Mouse (Mus musculus): Measurements from ENCODE around the gene Eif4enif1. TPM values are rescaled to one million over a fixed set of nuclear protein-coding genes. Genes with fewer than 3 reads are reported as not detected.

Gene Eif4enif1
- total RNA-seq, 2 experiments from 2014 or later: 35.2 to 75.2 TPM

GRCm38 (mm10) chr11:3293361-3293760 is 91.2 kb downstream of the Eif4enif1 start:
- no peak for ATAC-seq (replicated peaks; ENCODE audit: poor library complexity, severe bottlenecking)

Other genes starting within 250 kb of the Eif4enif1 start
- 10.4 and 12.3 TPM in 2 replicates for gene Sfi1, start 8.9 kb upstream of the Eif4enif1 start, total RNA-seq (2014; fragmentation: Nextera tagmentation)
- 8.0 and 18.0 TPM in 2 replicates for gene Sfi1, start 8.9 kb upstream of the Eif4enif1 start, total RNA-seq (2017)
- gene Drg1, start 64.0 kb downstream of the Eif4enif1 start, total RNA-seq (2014; fragmentation: Nextera tagmentation): 132 and 172 TPM in 2 replicates
- gene Drg1, start 64.0 kb downstream of the Eif4enif1 start, total RNA-seq (2017): 229 and 265 TPM in 2 replicates
- gene Patz1, start 86.5 kb downstream of the Eif4enif1 start, total RNA-seq (2014; fragmentation: Nextera tagmentation): 98.0 and 105 TPM in 2 replicates
- gene Patz1, start 86.5 kb downstream of the Eif4enif1 start, total RNA-seq (2017): 65.0 and 73.9 TPM in 2 replicates
- gene Pik3ip1, start 128.0 kb downstream of the Eif4enif1 start, total RNA-seq (2014; fragmentation: Nextera tagmentation): 30.2 and 35.9 TPM in 2 replicates
- 44.8 and 63.1 TPM in 2 replicates for gene Pik3ip1, start 128.0 kb downstream of the Eif4enif1 start, total RNA-seq (2017)
- 15.2 and 29.8 TPM in 2 replicates for gene Limk2, start 206.8 kb downstream of the Eif4enif1 start, total RNA-seq (2014; fragmentation: Nextera tagmentation)
- 12.1 and 24.2 TPM in 2 replicates for gene Limk2, start 206.8 kb downstream of the Eif4enif1 start, total RNA-seq (2017)
- 12.6 and 14.1 TPM in 2 replicates for gene Rnf185, start 250.0 kb downstream of the Eif4enif1 start, total RNA-seq (2014; fragmentation: Nextera tagmentation)
- gene Rnf185, start 250.0 kb downstream of the Eif4enif1 start, total RNA-seq (2017): 10.0 and 11.9 TPM in 2 replicates